Mouse (Mus musculus): ENCODE measurements around the gene Agk. TPM values are rescaled to one million over a fixed set of nuclear protein-coding genes. Genes with fewer than 3 reads are reported as not detected.

The Agk gene
- total RNA-seq, 2 experiments from 2014 or later: 24.3 to 33.6 TPM

- ATAC-seq (replicated peaks; ENCODE audit: poor library complexity, severe bottlenecking): peak; percentile 56
Measured at GRCm38 (mm10) chr6:40439731-40440130, 114.8 kb downstream of the Agk start.

- no peak for ATAC-seq (replicated peaks; ENCODE audit: poor library complexity, severe bottlenecking)
Measured at GRCm38 (mm10) chr6:40441276-40441675, 116.3 kb downstream of the Agk start.

- no peak for ATAC-seq (replicated peaks; ENCODE audit: poor library complexity, severe bottlenecking)
Measured at GRCm38 (mm10) chr6:40441755-40442154, 116.8 kb downstream of the Agk start.

GRCm38 (mm10) chr6:40443281-40443928 lies 118.4 kb downstream of the Agk start:
- ATAC-seq (replicated peaks; ENCODE audit: poor library complexity, severe bottlenecking): peak; percentile 33

Other genes with a start within 250 kb of the Agk start
- gene E330009J07Rik, start 111.0 kb downstream of the Agk start, total RNA-seq (2014; fragmentation: Nextera tagmentation): 5.3 and 10.0 TPM in 2 replicates
- 9.8 and 10.0 TPM in 2 replicates for gene E330009J07Rik, start 111.0 kb downstream of the Agk start, total RNA-seq (2017)
- not detected in 2 replicates for gene Wee2, start 113.9 kb downstream of the Agk start, total RNA-seq (2014; fragmentation: Nextera tagmentation)
- gene Wee2, start 113.9 kb downstream of the Agk start, total RNA-seq (2017): not detected in 2 replicates
- gene Ssbp1, start 146.2 kb downstream of the Agk start, total RNA-seq (2014; fragmentation: Nextera tagmentation): 197 and 221 TPM in 2 replicates
- gene Ssbp1, start 146.2 kb downstream of the Agk start, total RNA-seq (2017): 146 and 170 TPM in 2 replicates
- gene Tas2r137, start 166.1 kb downstream of the Agk start, total RNA-seq (2014; fragmentation: Nextera tagmentation): 0.88 TPM in 1 of 2 replicates, not detected in the other
- 1.7 TPM in 1 of 2 replicates, not detected in the other for gene Tas2r137, start 166.1 kb downstream of the Agk start, total RNA-seq (2017)
- not detected in 2 replicates for gene Tas2r108, start 168.4 kb downstream of the Agk start, total RNA-seq (2014; fragmentation: Nextera tagmentation)
- gene Tas2r108, start 168.4 kb downstream of the Agk start, total RNA-seq (2017): not detected in 2 replicates
- gene Prss37, start 194.3 kb downstream of the Agk start, total RNA-seq (2014; fragmentation: Nextera tagmentation): not detected in 2 replicates
- gene Prss37, start 194.3 kb downstream of the Agk start, total RNA-seq (2017): not detected in 2 replicates
- gene Olfr461, start 229.9 kb downstream of the Agk start, total RNA-seq (2014; fragmentation: Nextera tagmentation): not detected in 2 replicates
- not detected in 2 replicates for gene Olfr461, start 229.9 kb downstream of the Agk start, total RNA-seq (2017)
- not detected in 2 replicates for gene Olfr460, start 244.3 kb downstream of the Agk start, total RNA-seq (2014; fragmentation: Nextera tagmentation)
- 0.21 TPM in 1 of 2 replicates, not detected in the other for gene Olfr460, start 244.3 kb downstream of the Agk start, total RNA-seq (2017)